Mouse (Mus musculus) heart, postnatal 14 days (tissue): ENCODE data around the gene Homer2. TPM values are rescaled to one million over a fixed set of nuclear protein-coding genes. Genes with fewer than 3 reads are reported as not detected.

Source experiments
- total RNA-seq, 2 experiments: library from RNA; stranded (reverse); gene quantifications; 2 replicates each; pipeline ENCODE4 v1.2.3; 2021

Homer2 gene
- total RNA-seq, 2 experiments from 2014 or later: 69.7 to 70.8 TPM

Other genes with a start within 250 kb of the Homer2 start
- not detected for gene Ap3b2, start 213.6 kb downstream of the Homer2 start, total RNA-seq
- not detected for gene BC048679, start 209.2 kb downstream of the Homer2 start, total RNA-seq
- gene Fsd2, start 140.6 kb downstream of the Homer2 start, total RNA-seq: 100 to 1,000 TPM; 241 to 254 TPM
- 1 to 10 TPM; 8.6 to 9.1 TPM for gene Whamm, start 136.3 kb downstream of the Homer2 start, total RNA-seq
- gene Ramac, start 55.4 kb upstream of the Homer2 start, total RNA-seq: 10 to 100 TPM; 28.8 to 30.3 TPM
- 10 to 100 TPM; 22.5 to 23.1 TPM for gene 3110040N11Rik, start 82.0 kb upstream of the Homer2 start, total RNA-seq
- 100 to 1,000 TPM; 135 TPM for gene Btbd1, start 121.9 kb upstream of the Homer2 start, total RNA-seq
- gene Gm10160, start 148.3 kb upstream of the Homer2 start, total RNA-seq: not detected
- 10 to 100 TPM; 18.1 to 18.3 TPM for gene Tm6sf1, start 151.5 kb upstream of the Homer2 start, total RNA-seq
- gene Hdgfl3, start 226.9 kb upstream of the Homer2 start, total RNA-seq: 1 to 10 TPM; 8.3 to 9.5 TPM